In genomic region chrX:48513166-48513807, GRCm38 (mm10) we compare ENCODE assay signal across 7 mouse cellular contexts. TPM values are rescaled to one million over a fixed set of nuclear protein-coding genes. Genes with fewer than 3 reads are reported as not detected.
A peak's percentile ranks its signal among the peaks of the same experiment; 100 is the strongest.
DNase-seq lines count a peak whose midpoint lies in the region; ATAC-seq lines count a peak whose summit lies in the region.

Gene Aifm1 (minus strand): TSS chrX:48513563.

- H3K4me1 ChIP-seq in embryonic facial prominence, embryonic 11.5 days (ENCODE audit: control insufficient read depth, insufficient read depth, low read length): no peaks in the 10 kb centered on the region
- peaks cover 6% of the 10 kb centered on the region; the same call in 1 of the 2 replicates for H3K4me1 ChIP-seq in limb, embryonic 10.5 days
- peaks cover 7% of the 10 kb centered on the region; the same call in 1 of the 2 replicates for H3K4me1 ChIP-seq in midbrain, embryonic 13.5 days (replicated peaks)

- DNase-seq in adrenal gland, postnatal 14 days: peak; percentile 95
- DNase-seq in embryonic facial prominence, embryonic 11.5 days (ENCODE audit: low spot score): peak; percentile 92
- peak; percentile 97 for DNase-seq in kidney, adult 11 months
- DNase-seq in limb, embryonic 10.5 days (ENCODE audit: low spot score): peak; percentile 88
- DNase-seq in spleen, adult 12 weeks (ENCODE audit: low spot score): peak; percentile 81

- WGBS in embryonic facial prominence, embryonic 11.5 days: 16% methylated on average over 45 of the region's 45 CpGs
- 14% methylated on average over 45 of the region's 45 CpGs for WGBS in limb, embryonic 10.5 days
- WGBS in midbrain, embryonic 13.5 days: 26% methylated on average over 45 of the region's 45 CpGs

- H3K36me3 ChIP-seq in embryonic facial prominence, embryonic 11.5 days (replicated peaks; ENCODE audit: control insufficient read depth, insufficient read depth, low read depth, low read length): no peaks in the 10 kb centered on the region
- H3K36me3 ChIP-seq in limb, embryonic 10.5 days: no peaks in the 10 kb centered on the region
- H3K36me3 ChIP-seq in midbrain, embryonic 13.5 days: no peaks in the 10 kb centered on the region

- H3K27me3 ChIP-seq in embryonic facial prominence, embryonic 11.5 days (ENCODE audit: control insufficient read depth, insufficient read depth, low read length): no peaks in the 10 kb centered on the region
- H3K27me3 ChIP-seq in limb, embryonic 10.5 days (ENCODE audit: low read depth, poor library complexity, severe bottlenecking): peaks cover 8% of the 10 kb centered on the region; the same call in 1 of the 2 replicates
- no peaks in the 10 kb centered on the region for H3K27me3 ChIP-seq in midbrain, embryonic 13.5 days

- ATAC-seq in embryonic facial prominence, embryonic 11.5 days (replicated peaks; ENCODE audit: insufficient number of reproducible peaks, low FRiP score, low TSS enrichment, low read depth): peak; percentile 95
- peak; percentile 99 for ATAC-seq in granulocyte monocyte progenitor cell, adult 5-6 weeks (replicated peaks; ENCODE audit: poor library complexity, severe bottlenecking)
- peak; percentile 98 for ATAC-seq in midbrain, embryonic 13.5 days

- H3K27ac ChIP-seq in embryonic facial prominence, embryonic 11.5 days (replicated peaks; ENCODE audit: low read depth, low read length): no peak within 1 kb of the TSS
- H3K27ac ChIP-seq in limb, embryonic 10.5 days: peak within 1 kb of the TSS; percentile 76
- H3K27ac ChIP-seq in midbrain, embryonic 13.5 days: 0 out of 2 replicates have a peak within 1 kb of the TSS, but pooled peaks have one; percentile 21

- H3K9ac ChIP-seq in embryonic facial prominence, embryonic 11.5 days (replicated peaks; ENCODE audit: low read length): peak within 1 kb of the TSS; percentile 65
- peak within 1 kb of the TSS; percentile 69 for H3K9ac ChIP-seq in midbrain, embryonic 13.5 days (replicated peaks)

- no peaks in the 10 kb centered on the region for H3K9me3 ChIP-seq in embryonic facial prominence, embryonic 11.5 days (replicated peaks; ENCODE audit: control insufficient read depth, low read length)
- H3K9me3 ChIP-seq in limb, embryonic 10.5 days (replicated peaks): no peaks in the 10 kb centered on the region; the same call in 1 of the 2 replicates
- no peaks in the 10 kb centered on the region for H3K9me3 ChIP-seq in midbrain, embryonic 13.5 days

- peak within 1 kb of the TSS; percentile 50 for H3K4me3 ChIP-seq in embryonic facial prominence, embryonic 11.5 days (ENCODE audit: low read depth, low read length)
- peak within 1 kb of the TSS; percentile 60 for H3K4me3 ChIP-seq in limb, embryonic 10.5 days
- peak within 1 kb of the TSS; percentile 54 for H3K4me3 ChIP-seq in midbrain, embryonic 13.5 days (replicated peaks)

- peak within 1 kb of the TSS; percentile 30 for H3K4me2 ChIP-seq in embryonic facial prominence, embryonic 11.5 days (ENCODE audit: low read depth, low read length)
- peak within 1 kb of the TSS; percentile 62 for H3K4me2 ChIP-seq in midbrain, embryonic 13.5 days (replicated peaks)

RNA-seq across cellular contexts. Expression of gene Aifm1, which starts in this region (rescaled TPM):
- 192 and 208 TPM in 2 replicates for total RNA-seq in adrenal gland, postnatal 14 days (2021)
- 95.9 and 97.1 TPM in 2 replicates for polyA plus RNA-seq in embryonic facial prominence, embryonic 11.5 days (2014; fragmentation: Nextera tagmentation; extraction: Ambion mirVana)
- 67.0 TPM in 2 replicates for total RNA-seq in granulocyte monocyte progenitor cell, adult 5-6 weeks (2014; fragmentation: Nextera tagmentation)
- total RNA-seq in granulocyte monocyte progenitor cell, adult 5-6 weeks (2017): 85.6 and 97.1 TPM in 2 replicates
- polyA plus RNA-seq in limb, embryonic 10.5 days (2016; fragmentation: Nextera tagmentation; extraction: Ambion mirVana): 85.5 and 93.5 TPM in 2 replicates
- polyA plus RNA-seq in midbrain, embryonic 13.5 days (2015; fragmentation: Nextera tagmentation; extraction: Ambion mirVana): 45.3 and 46.3 TPM in 2 replicates
